Comparison of ENCODE assay signal across 8 mouse cellular contexts in the genomic region with DNA sequence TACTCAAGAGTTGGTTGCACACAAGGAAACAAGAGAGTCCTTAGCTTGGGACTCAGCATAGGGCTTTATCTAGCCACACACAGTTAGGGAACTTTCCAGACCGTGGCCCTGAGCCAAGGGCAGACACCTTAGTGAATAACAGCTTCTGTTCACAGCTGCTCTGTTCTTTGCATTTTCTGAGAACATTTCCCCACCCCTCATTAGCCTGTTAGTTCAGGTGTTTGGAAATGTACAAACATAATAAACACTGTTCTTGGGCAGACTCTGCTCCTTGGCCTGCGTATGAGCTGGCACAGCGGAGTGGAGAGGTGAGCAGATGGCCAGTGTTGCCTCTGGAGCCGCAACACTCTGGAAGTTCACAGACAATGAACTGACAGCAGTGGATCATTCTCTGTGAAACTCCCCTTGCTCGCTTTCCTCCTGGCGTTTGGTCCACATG.
DNase-seq lines count a peak whose midpoint lies in the region; ATAC-seq and TF ChIP-seq lines count a peak whose summit lies in the region.
"Had no signal": no experiment of that assay in that cellular context is flagged by ENCODE, and none has a peak within 500 bp of the region (broad histone marks: within the 10 kb centered on the region; RNA-seq: fewer than 3 reads in every experiment).

No protein-coding gene starts in this region.

- ATAC-seq in midbrain, postnatal 0 days (ENCODE audit: low FRiP score) = no peak
- peak; percentile 56 for ATAC-seq in erythroid progenitor cell, adult 5-6 weeks (replicated peaks; ENCODE audit: low FRiP score, poor library complexity, severe bottlenecking)
- peak; percentile 48; the same call in 1 of the 2 replicates for ATAC-seq in limb, embryonic 13.5 days (ENCODE audit: low FRiP score, low read depth)
- peak; percentile 91 for ATAC-seq in stomach, embryonic 16.5 days (ENCODE audit: insufficient read depth, low FRiP score)

- H3K27me3 ChIP-seq in midbrain, postnatal 0 days (ENCODE audit: insufficient read depth, low read length) = no peaks in the 10 kb centered on the region
- no peaks in the 10 kb centered on the region for H3K27me3 ChIP-seq in midbrain, embryonic 10.5 days (ENCODE audit: low read depth, poor library complexity, severe bottlenecking)
- H3K27me3 ChIP-seq in limb, embryonic 13.5 days = no peaks in the 10 kb centered on the region
- H3K27me3 ChIP-seq in stomach, embryonic 16.5 days (ENCODE audit: control insufficient read depth, insufficient read depth, low read length) = no peaks in the 10 kb centered on the region
- H3K27me3 ChIP-seq: neural tube, embryonic 13.5 days had no signal

- H3K36me3 ChIP-seq in midbrain, postnatal 0 days (ENCODE audit: insufficient read depth, low read length) = no peaks in the 10 kb centered on the region
- peaks cover 15% of the 10 kb centered on the region; the same call in 1 of the 2 replicates for H3K36me3 ChIP-seq in midbrain, embryonic 10.5 days
- H3K36me3 ChIP-seq in limb, embryonic 13.5 days = peaks cover 21% of the 10 kb centered on the region
- H3K36me3 ChIP-seq in stomach, embryonic 16.5 days (ENCODE audit: control insufficient read depth, insufficient read depth, low read length) = peaks cover 6% of the 10 kb centered on the region; the same call in 1 of the 2 replicates
- H3K36me3 ChIP-seq: neural tube, embryonic 13.5 days had no signal

- no peak overlapping the region for H3K4me3 ChIP-seq in midbrain, postnatal 0 days (ENCODE audit: low read depth, low read length)
- H3K4me3 ChIP-seq in midbrain, embryonic 10.5 days = no peak overlapping the region
- no peak overlapping the region for H3K4me3 ChIP-seq in limb, embryonic 13.5 days
- H3K4me3 ChIP-seq in stomach, embryonic 16.5 days (replicated peaks; ENCODE audit: low read length) = no peak overlapping the region
- H3K4me3 ChIP-seq: neural tube, embryonic 13.5 days had no signal

- H3K4me2 ChIP-seq in midbrain, postnatal 0 days (ENCODE audit: low read depth, low read length, poor library complexity, severe bottlenecking) = no peak overlapping the region
- no peak overlapping the region for H3K4me2 ChIP-seq in limb, embryonic 13.5 days (replicated peaks)
- H3K4me2 ChIP-seq in stomach, embryonic 16.5 days (ENCODE audit: low read depth, low read length) = no peak overlapping the region
- H3K4me2 ChIP-seq: neural tube, embryonic 13.5 days had no signal

- DNase-seq in midbrain, postnatal 0 days (ENCODE audit: low spot score) = peak; percentile 26
- no peak for DNase-seq in midbrain, embryonic 10.5 days (ENCODE audit: low spot score)
- DNase-seq in embryo, embryonic 10.5 days (ENCODE audit: low spot score) = no peak
- no peak for DNase-seq in urinary bladder, postnatal 36 days (ENCODE audit: low spot score in 2 of 2)

- no peaks in the 10 kb centered on the region for H3K4me1 ChIP-seq in midbrain, postnatal 0 days (ENCODE audit: insufficient read depth, low read length)
- H3K4me1 ChIP-seq in midbrain, embryonic 10.5 days = no peaks in the 10 kb centered on the region
- H3K4me1 ChIP-seq in limb, embryonic 13.5 days = peaks cover 12% of the 10 kb centered on the region
- peaks cover 12% of the 10 kb centered on the region for H3K4me1 ChIP-seq in stomach, embryonic 16.5 days (ENCODE audit: control insufficient read depth, insufficient read depth, low read length)

- H3K9ac ChIP-seq in midbrain, postnatal 0 days (replicated peaks; ENCODE audit: low read length, poor library complexity, severe bottlenecking) = no peak overlapping the region
- H3K9ac ChIP-seq in limb, embryonic 13.5 days = no peak overlapping the region
- no peak overlapping the region for H3K9ac ChIP-seq in stomach, embryonic 16.5 days (ENCODE audit: low read length)
- H3K9ac ChIP-seq: neural tube, embryonic 13.5 days had no signal

- H3K27ac ChIP-seq in midbrain, postnatal 0 days (ENCODE audit: low read depth, low read length) = no peak overlapping the region
- no peak overlapping the region for H3K27ac ChIP-seq in midbrain, embryonic 10.5 days (replicated peaks)
- H3K27ac ChIP-seq in limb, embryonic 13.5 days = no peak overlapping the region
- H3K27ac ChIP-seq in stomach, embryonic 16.5 days (ENCODE audit: low read length) = peak overlapping the region; percentile 55

- no peak for TF ChIP-seq CTCF in midbrain, postnatal 0 days (IDR thresholded peaks at IDR 0.05)

- 75% methylated on average over 6 of the region's 6 CpGs for WGBS in midbrain, postnatal 0 days
- WGBS in midbrain, embryonic 10.5 days = 82% methylated on average over 6 of the region's 6 CpGs
- WGBS in limb, embryonic 13.5 days = 71% methylated on average over 6 of the region's 6 CpGs
- WGBS in stomach, embryonic 16.5 days = 59% methylated on average over 6 of the region's 6 CpGs

- H3K9me3 ChIP-seq in midbrain, postnatal 0 days (ENCODE audit: low read length) = no peaks in the 10 kb centered on the region
- H3K9me3 ChIP-seq in midbrain, embryonic 10.5 days (replicated peaks) = no peaks in the 10 kb centered on the region
- no peaks in the 10 kb centered on the region for H3K9me3 ChIP-seq in limb, embryonic 13.5 days
- H3K9me3 ChIP-seq in stomach, embryonic 16.5 days (replicated peaks; ENCODE audit: control insufficient read depth, low read length) = no peaks in the 10 kb centered on the region
- H3K9me3 ChIP-seq: neural tube, embryonic 13.5 days had no signal
